Comparison of ENCODE assay signal across 2 mouse cellular contexts in the genomic region with DNA sequence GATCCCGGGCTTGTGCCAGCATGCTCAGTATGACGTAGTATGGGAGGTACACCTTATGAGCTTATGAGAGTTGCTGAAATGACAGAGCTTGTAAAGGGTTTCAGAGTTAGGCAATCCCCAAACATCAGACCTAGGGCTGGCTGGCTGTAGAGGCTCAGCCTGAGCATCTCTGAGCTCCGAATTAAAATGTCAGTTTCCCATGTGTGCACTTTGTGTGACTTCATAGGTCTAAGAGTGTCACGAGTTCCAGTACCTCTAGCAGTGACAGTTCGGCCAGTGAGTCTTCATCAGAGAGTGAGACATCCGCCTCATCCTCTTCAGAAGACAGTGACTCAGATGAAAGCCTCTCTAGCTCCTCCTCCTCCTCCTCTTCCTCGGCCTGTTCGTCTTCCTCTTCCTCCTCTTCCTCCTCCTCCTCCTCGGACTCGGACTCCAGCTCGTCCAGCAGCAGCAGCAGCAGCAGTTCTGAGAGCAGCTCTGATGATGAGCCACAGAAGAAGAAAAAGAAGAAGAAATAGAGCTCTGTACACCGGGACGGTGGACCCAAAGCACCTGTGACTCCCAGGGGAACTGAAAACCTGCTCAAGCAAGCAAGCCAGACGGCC.
TF ChIP-seq lines count a peak whose summit lies in the region.

No protein-coding gene starts in this region.

TF ChIP-seq in CH12.LX, 34 proteins besides CTCF, POLR2A, EP300 and RAD21:
- no peak for TF ChIP-seq KAT2A (IDR thresholded peaks at IDR 0.05; ENCODE audit: insufficient replicate concordance, low read length)
- TF ChIP-seq JUN (IDR thresholded peaks at IDR 0.05; ENCODE audit: insufficient read depth, low read depth, low read length): no peak
- no peak for TF ChIP-seq BHLHE40 (IDR thresholded peaks at IDR 0.05; ENCODE audit: low read depth, low read length)
- TF ChIP-seq SIN3A (IDR thresholded peaks at IDR 0.05; ENCODE audit: low read length): no peak
- no peak for TF ChIP-seq ZC3H11A (IDR thresholded peaks at IDR 0.05; ENCODE audit: low read depth, low read length)
- no peak for TF ChIP-seq MYC (IDR thresholded peaks at IDR 0.05; ENCODE audit: low read depth, low read length)
- TF ChIP-seq E2F4 (IDR thresholded peaks at IDR 0.05; ENCODE audit: insufficient replicate concordance, low read depth, low read length): no peak
- no peak for TF ChIP-seq CHD1 (IDR thresholded peaks at IDR 0.05; ENCODE audit: low read depth, low read length)
- TF ChIP-seq MEF2A (IDR thresholded peaks at IDR 0.05; ENCODE audit: borderline replicate concordance, low read depth, low read length): no peak
- TF ChIP-seq TBP (conservative IDR thresholded peaks at IDR 0.05; ENCODE audit: low read depth, low read length): no peak
- no peak for TF ChIP-seq IRF4 (IDR thresholded peaks at IDR 0.05; ENCODE audit: low read depth, low read length)
- TF ChIP-seq USF2 (conservative IDR thresholded peaks at IDR 0.05; ENCODE audit: low read depth, low read length): no peak
- TF ChIP-seq ZKSCAN1 (IDR thresholded peaks at IDR 0.05; ENCODE audit: borderline replicate concordance, low read depth, low read length): no peak
- TF ChIP-seq CHD2 (IDR thresholded peaks at IDR 0.05; ENCODE audit: low read length): no peak
- no peak for TF ChIP-seq NELFE (IDR thresholded peaks at IDR 0.05; ENCODE audit: low read depth, low read length)
- TF ChIP-seq MXI1 (IDR thresholded peaks at IDR 0.05; ENCODE audit: low read depth, low read length): no peak
- TF ChIP-seq PAX5 (IDR thresholded peaks at IDR 0.05; ENCODE audit: low read length): no peak

TF ChIP-seq in ES-E14, 5 proteins besides CTCF, POLR2A, EP300 and RAD21:
- TF ChIP-seq MAFK (IDR thresholded peaks at IDR 0.05; ENCODE audit: insufficient read depth, low read depth, low read length) (no peak), ZC3H11A (IDR thresholded peaks at IDR 0.05; ENCODE audit: borderline replicate concordance, low read depth, low read length) (no peak), ZNF384 (IDR thresholded peaks at IDR 0.05; ENCODE audit: low read depth, low read length) (no peak), HCFC1 (IDR thresholded peaks at IDR 0.05; ENCODE audit: borderline replicate concordance, insufficient read depth, low read length) (no peak), CHD2 (IDR thresholded peaks at IDR 0.05; ENCODE audit: low read depth, low read length) (no peak)
TF ChIP-seq in ES-E14: peak in this region for 0.
